8 mouse cellular contexts compared by ENCODE assay signal in genomic region chr2:35728633-35729032, GRCm38 (mm10).
DNase-seq lines count a peak whose midpoint lies in the region; ATAC-seq lines count a peak whose summit lies in the region.

No protein-coding gene starts in this region.

- no peak for DNase-seq in heart, adult 9 months (ENCODE audit: low spot score in 2 of 2)
- peak; percentile 56 to 57 for DNase-seq in right cerebral cortex, adult 2 months (ENCODE audit: low spot score in 2 of 2)
- DNase-seq in right cerebral cortex, postnatal 25 days: no peak
- no peak for DNase-seq in thymus, postnatal 14 days
- no peak for DNase-seq in left cerebral cortex, adult 11 months (ENCODE audit: low spot score)

- 0 out of 2 replicates have a peak, but pooled peaks have one; percentile 6 for ATAC-seq in heart, embryonic 12.5 days (ENCODE audit: insufficient number of reproducible peaks, low FRiP score)
- ATAC-seq in limb, embryonic 13.5 days (ENCODE audit: low FRiP score, low read depth): no peak
- ATAC-seq in activated CD4-positive, CD25-positive, alpha-beta regulatory T cell, adult 4 months: no peak

- peak overlapping the region; percentile 43 for H3K27ac ChIP-seq in heart, embryonic 12.5 days (ENCODE audit: poor library complexity, severe bottlenecking)
- peak overlapping the region; percentile 69; the same call in 1 of the 2 replicates for H3K27ac ChIP-seq in limb, embryonic 13.5 days

- H3K9ac ChIP-seq in heart, embryonic 12.5 days: peak overlapping the region; percentile 27; the same call in 1 of the 2 replicates
- H3K9ac ChIP-seq in limb, embryonic 13.5 days: peak overlapping the region; percentile 39; the same call in 1 of the 2 replicates

- H3K4me2 ChIP-seq in heart, embryonic 12.5 days: no peak overlapping the region
- no peak overlapping the region for H3K4me2 ChIP-seq in limb, embryonic 13.5 days (replicated peaks)

- 19% methylated on average over 5 of the region's 5 CpGs for WGBS in heart, embryonic 12.5 days
- WGBS in limb, embryonic 13.5 days: 42% methylated on average over 5 of the region's 5 CpGs

- H3K9me3 ChIP-seq in heart, embryonic 12.5 days (replicated peaks): no peaks in the 10 kb centered on the region
- 0 out of 2 replicates have a peak, but pooled peaks cover 5% of the 10 kb centered on the region for H3K9me3 ChIP-seq in limb, embryonic 13.5 days

- H3K27me3 ChIP-seq in heart, embryonic 12.5 days (replicated peaks): no peaks in the 10 kb centered on the region
- no peaks in the 10 kb centered on the region for H3K27me3 ChIP-seq in limb, embryonic 13.5 days

- peaks cover 23% of the 10 kb centered on the region for H3K4me1 ChIP-seq in heart, embryonic 12.5 days (replicated peaks)
- H3K4me1 ChIP-seq in limb, embryonic 13.5 days: peaks cover 22% of the 10 kb centered on the region

- H3K4me3 ChIP-seq in heart, embryonic 12.5 days: no peak overlapping the region
- H3K4me3 ChIP-seq in limb, embryonic 13.5 days: no peak overlapping the region

- peaks cover 79% of the 10 kb centered on the region for H3K36me3 ChIP-seq in heart, embryonic 12.5 days
- H3K36me3 ChIP-seq in limb, embryonic 13.5 days: peaks cover 80% of the 10 kb centered on the region

Comparison
In these comparisons a context has a peak if more than half of its experiments do, and no peak if none do; other contexts are left out.
1. DNase-seq: peak in right cerebral cortex, adult 2 months (2 of 2); none in heart, adult 9 months (0 of 2), right cerebral cortex, postnatal 25 days (single experiment), thymus, postnatal 14 days (single experiment) and left cerebral cortex, adult 11 months (single experiment).